Mouse (Mus musculus) left cerebral cortex, adult 18-20 months (tissue): Measurements from ENCODE around the gene Psmb9. TPM values are rescaled to one million over a fixed set of nuclear protein-coding genes. Genes with fewer than 3 reads are reported as not detected.
A peak's percentile ranks its signal among the peaks of the same experiment; 100 is the strongest.
"Not testable (repeated sequence)": the region's sequence is repeated elsewhere in the genome, so short reads cannot be mapped to it uniquely, and the experiment has no call there.

Experiments used
- DNase-seq, 2 experiments: peaks; one replicate each; pipeline ENCODE4 v3.0.0; 2021 to 2022; ENCODE audit warnings: low spot score in 2 of 2, mixed read lengths in 1 of 2
- total RNA-seq, 2 experiments: library from RNA; stranded (reverse); gene quantifications; 2 replicates each; pipeline ENCODE4 v1.2.3; 2021

Psmb9 gene
- total RNA-seq, 2 experiments from 2014 or later: 2.6 to 2.8 TPM

DNA sequence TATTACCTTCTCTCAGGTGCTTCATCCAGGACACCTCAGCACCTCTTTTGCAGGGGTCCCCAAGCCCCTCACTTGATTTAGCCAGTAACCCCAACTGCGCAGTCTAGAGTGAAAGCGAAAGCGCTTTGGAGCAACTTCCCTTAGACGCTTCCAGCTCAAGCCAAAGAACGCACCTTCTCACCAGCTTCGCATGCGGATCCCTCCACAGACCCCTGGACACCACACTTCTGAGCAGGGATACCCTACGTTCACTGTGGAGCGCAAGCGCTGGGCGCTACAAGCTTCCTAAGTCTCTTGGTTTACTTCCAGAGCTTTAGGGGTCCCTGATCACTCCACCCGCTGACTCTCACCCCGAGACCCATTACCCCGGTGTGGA lies 691 bp downstream of the Psmb9 start:
- DNase-seq: no peak

DNA sequence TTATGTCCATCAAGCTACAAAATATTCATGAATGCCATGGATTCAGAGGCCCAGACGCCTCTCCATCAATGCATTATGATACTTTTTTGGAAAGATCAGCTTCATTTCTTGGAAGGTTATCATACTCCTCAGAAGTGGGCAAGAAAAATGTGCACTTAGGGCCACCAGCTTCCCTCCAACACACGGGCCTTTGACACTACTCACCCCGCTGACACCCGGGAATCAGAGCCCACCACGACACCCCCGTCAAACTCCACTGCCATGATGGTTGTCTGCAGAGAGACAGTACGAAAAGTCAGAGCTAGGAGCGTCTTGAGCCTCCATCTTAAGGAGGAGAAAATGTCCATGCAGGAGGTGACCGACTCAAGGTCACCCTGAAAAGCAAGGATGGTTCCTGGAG lies 2.0 kb downstream of the Psmb9 start:
- no peak for DNase-seq

DNA sequence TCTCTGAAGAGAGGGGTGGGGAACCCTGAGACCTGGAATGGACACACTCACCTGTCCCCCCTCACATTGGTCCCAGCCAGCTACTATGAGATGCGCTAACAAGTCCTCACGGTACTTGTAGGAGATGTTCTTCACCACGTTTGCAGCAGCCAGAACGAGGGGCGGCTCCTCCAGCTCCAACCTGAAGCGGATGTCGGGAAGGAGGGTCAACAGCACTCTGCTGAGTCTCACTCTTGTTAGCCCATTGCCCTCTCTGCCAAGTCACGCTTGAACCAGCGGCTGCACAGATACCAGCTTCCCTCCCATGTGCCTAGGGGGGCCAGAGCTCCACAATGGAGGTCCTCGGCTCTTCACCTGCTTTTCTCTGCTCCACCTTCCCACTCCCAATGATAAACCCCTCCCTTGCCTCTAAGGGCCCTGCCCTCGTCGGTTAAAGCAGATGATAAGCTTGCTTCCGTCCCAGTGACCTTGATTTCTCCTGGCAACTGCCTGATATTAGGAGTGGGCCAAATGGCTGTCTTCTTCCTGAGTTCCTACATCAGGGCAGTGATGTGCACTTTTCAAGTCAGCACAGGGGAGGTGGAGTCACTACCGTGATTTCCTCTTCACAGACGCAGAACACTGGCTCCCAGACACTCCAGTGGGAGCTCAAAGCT lies 3.9 kb downstream of the Psmb9 start:
- no peak for DNase-seq

DNA sequence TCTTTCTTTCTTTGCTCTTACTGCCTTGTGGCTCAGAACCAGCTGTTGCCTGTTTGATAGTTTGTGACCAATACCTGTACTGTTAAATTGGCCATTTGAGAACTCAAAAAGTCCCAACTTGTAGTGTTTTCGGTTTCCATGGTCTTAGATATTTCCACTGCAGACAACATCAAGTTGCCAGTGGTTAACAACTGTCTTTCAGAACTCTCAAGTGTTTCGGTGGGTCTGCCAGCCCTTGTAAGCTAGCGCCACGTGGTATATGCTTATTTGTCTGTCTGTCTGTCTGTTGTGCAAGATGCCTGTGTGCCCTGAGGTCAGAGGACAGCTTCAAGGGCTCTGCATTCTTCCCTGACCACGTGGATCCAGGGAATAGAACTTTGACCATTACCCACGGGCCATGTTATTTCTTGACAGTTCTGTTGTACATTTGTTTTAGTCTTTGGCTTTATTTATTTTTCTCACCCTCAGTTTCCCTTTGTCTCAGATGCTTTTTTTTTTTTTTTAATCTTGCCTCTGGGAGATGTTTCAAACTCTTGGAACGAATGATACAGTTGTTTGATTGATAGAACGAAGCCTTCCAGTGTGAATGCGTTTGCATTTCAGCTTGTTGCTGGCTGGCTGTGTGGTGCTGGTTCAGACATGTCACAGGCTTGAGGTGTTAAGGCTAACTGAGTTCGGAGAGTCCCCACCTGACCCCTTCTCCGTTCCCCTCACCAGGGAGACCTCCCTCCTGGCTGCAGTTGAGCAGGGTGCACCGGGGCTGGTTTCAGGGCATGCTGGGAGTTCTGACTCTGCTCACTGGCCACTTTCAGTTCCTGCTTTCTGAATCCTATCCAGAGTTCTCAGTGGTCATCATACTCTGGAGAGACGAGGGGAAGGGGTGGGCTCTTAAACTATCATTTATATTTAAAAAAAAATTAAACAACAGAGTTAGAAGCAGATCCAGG lies 7.4 kb downstream of the Psmb9 start:
- no peak for DNase-seq

DNA sequence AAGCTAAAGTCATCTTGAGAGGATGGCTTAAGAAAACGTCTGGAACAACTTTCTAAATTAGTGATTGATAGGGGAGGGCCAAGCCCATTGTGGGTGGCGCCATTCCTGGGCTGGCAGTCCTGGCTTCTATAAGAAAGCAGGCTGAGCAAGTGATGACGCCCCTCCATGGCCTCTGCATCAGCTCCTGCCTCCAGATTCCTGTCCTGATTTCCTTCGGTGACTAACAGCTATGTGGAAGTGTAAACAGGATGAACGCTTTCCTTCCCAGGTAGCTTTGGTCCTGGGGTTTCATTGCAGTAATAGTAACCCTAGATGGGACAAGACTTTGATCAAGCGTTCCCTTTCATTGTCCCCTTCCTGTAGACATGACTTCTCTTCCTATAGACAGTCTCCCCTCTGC lies 8.5 kb downstream of the Psmb9 start:
- no peak for DNase-seq

DNA sequence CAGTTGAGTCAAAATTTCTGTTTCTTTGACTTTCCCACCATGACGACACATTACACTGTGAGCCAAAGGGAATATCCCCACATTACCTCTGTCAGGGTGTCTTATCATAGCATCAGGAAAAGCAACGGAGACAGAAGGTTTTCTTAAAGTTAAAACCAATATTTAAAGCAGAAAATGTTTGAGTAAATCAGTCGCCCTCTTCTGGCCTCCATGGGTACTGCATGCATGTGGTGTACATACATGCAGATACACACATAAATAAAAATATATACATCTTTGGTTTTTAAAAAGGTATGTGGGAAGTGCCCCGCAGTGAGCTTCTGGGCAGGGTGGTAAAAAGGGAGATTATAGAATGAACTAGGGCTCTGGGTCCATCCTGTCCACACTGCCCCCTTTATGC lies 10.4 kb downstream of the Psmb9 start:
- DNase-seq: no peak

DNA sequence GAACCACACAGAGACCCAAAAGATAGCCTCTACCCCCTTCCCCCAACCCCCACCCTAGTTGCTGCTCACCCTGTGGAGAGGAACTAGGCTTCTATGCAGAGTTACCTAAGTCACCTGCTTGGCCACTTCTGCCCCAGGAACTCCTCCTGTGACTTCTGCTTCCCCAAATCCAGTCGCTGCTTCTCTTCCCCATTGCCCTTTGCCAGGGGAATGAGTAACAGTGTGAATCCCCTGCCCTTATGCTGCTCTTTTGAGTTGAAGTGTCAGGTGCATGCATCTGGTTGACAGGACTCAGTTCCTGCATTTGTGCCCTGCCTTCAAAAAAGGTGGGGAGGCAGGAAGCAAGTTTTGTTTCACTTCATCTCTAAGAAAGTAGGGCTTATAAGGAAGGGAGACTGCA lies 13.5 kb downstream of the Psmb9 start:
- DNase-seq: no peak

DNA sequence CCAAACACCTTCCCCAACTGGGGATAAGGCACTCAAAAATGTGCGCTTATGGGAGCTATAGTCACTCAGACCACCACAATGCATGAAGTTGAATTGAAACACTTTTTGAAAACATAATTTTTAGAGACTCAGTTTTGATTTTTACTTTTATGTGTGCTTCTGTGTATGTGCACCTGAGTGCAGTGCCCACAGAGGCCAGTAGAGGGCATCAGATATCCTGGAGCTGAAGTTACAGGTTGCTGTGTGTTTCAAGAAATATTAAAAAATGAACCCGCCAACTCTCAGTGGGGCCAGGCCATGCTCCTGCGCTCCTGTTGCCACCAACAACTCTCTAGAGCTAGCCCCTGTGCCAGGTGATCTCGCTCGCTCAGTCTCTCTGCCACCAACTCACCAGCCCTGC lies 15.0 kb downstream of the Psmb9 start:
- no peak for DNase-seq

DNA sequence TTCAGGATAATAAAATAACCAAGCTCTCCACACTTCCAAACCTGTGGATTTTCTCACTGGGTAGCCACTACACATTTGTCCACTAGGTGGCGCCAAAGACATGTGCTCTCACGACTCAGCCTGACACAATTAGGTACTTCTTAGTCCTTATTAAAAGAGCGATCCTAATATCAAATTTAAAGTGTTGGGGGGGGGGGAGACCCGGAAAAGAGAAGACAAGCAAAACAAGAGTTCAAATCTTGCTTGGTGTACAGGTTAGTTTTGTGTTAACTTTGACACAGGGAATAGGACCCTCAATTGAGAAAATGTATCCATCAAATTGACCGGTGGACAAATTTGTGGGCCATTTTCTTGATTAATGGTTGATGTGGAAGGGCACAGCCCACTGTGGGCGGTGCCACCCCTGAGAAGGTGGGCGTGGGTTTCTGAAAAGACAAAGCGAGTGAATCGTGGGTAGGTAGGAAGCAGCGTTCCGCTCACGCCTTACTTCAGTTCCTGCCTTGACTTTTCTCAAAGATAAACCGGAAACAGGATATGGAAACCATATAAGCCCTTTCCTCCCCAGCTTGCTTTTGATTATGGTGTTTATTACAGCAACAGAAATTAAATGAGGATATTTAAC lies 16.6 kb downstream of the Psmb9 start:
- peak; percentile 83 to 86 for DNase-seq

DNA sequence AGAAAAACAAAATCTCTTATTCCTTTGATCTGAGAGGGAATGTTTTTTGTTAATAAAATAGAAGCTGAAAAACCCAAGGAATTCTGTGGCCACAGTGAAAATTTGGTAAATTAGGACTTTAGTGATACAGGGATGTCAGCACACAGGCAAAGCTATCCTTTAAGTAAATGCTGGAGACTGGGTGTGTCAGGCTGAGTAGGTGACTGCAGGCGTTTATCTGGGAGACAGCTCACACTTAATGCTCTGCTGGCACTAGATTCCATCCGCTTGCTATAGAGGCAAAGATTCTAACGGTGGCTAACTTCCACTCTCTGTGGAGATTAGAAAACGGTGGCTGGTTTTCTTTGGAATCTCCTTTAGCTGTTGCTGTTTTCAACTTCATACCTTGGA lies 17.1 kb downstream of the Psmb9 start:
- no peak for DNase-seq

DNA sequence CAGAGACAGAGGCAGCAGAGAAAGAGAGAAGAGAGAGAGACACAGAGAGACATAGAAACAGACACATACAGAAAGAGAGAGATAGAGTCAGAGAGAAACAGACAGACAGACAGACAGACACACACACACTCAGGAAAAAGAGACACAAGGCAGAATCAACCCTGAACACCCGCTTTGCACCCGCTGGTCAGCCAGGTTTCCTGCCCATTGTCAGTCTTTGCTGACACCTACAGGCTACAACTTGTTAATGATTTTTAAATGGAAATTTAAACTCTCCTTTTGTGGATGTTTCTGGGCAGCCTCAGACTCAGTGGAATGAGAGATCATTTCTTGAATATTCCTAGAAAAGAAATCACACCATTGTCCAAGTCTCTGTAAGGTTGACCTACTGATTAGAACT lies 18.3 kb downstream of the Psmb9 start:
- DNase-seq: peak; percentile 16 to 26

DNA sequence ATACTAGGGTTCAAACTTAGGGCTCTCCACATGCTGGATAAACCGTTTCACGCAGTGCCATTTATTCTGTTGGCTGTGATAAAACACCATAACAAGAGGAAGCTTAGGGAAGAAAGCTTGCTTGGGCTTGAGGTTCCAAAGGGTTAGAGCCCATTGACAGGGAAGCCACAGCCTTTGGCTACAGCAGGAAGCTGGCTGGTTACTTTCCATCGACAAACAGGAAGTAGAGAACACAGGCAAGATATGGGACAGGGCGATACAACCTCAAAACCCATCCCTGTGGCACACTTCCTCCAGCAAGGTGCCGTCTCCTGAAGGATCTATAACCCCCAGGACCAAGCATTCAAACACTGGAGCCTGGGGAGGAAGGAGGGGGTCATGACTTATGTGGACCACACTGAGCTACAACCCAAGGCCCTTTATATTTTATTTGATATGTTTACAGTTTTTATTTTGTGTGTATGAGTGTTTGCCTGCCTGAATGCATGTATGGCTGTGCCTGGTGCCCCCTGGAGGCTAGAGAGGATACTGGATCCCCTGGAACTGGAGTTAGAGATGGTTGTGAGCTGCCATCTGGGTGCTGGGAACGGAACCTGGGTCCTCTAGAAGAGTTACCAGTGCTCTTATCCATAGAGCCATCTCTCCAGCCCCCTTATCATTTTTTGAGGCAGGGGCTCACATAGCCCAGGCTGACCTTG lies 22.4 kb downstream of the Psmb9 start:
- no peak for DNase-seq

DNA sequence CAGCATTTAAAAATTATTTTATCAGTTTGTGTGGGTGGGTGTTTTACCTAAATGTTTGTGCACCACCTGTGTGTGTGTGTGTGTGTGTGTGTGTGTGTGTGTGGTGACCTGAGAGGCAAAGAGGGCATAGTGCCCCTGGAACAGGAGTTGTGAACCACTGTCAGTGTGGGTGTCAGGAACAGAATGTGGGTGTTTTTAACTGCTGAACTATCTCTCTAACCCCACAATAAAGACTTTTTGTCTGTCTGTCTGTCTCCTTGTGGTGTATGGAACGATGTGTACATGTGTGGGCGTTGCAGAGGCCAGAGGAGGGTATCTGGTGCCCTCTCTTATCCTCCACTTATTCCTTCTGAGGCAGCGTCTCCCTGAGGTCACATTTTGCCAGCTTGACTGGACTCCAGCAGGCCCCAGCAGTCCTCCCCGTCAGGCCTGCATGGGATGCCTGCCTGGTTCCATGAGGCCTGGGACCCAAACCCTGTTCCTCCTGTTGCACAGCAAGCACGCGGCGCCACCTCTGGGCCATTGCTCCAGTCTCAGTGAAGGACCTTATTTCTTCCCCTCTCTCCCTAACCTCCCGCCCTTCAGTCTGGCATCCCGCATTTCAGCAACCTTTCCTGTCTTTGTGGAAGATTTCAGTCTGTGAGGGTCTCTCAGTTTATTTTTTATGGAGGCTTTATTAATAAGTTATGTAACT lies 23.2 kb downstream of the Psmb9 start:
- DNase-seq: no peak

DNA sequence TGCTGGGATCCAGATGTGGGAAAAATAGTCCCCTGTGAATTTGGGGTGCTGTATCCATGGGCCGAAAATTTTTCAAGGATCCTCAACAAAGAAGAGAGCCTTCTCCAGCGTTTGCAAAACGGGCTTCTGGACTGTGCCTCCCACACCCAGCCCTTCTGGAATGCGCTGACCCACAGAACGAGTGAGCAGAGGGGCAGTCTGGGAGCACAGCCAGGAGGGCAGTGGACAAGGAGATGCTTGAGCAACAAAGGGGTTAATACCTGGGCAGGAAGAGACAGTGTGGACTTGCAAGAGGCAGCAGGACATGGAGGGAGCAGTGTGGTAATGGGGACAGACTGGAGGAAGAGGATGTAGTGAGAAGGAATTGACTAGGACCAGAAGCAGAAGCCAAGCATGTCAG lies 32.0 kb downstream of the Psmb9 start:
- no peak for DNase-seq

DNA sequence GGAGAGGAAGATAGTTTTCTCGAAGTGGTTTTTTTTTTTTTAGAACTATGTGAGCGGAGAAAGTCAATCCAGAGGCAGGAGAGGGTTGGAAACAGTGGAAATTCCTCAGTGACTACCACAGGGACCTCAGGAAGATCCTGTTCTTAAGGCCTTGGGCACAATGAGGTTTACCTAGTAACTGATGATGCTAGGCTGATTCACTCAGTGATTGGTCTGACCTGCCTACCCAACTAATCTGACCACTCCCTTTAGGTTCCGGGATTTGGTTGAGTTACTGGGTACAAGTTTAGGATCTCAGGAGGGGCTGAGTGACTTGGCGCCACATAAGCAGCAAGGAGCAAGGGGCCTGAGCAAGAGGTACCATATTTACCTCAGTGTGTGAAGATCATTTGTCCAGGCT lies 34.6 kb downstream of the Psmb9 start, which contains the start of gene H2-DMb1:
Gene H2-DMb1, plus strand, starts transcription at position 150 of the 400 bp plus-strand sequence.
- peak in 1 of 2 experiments; percentile 43 for DNase-seq

DNA sequence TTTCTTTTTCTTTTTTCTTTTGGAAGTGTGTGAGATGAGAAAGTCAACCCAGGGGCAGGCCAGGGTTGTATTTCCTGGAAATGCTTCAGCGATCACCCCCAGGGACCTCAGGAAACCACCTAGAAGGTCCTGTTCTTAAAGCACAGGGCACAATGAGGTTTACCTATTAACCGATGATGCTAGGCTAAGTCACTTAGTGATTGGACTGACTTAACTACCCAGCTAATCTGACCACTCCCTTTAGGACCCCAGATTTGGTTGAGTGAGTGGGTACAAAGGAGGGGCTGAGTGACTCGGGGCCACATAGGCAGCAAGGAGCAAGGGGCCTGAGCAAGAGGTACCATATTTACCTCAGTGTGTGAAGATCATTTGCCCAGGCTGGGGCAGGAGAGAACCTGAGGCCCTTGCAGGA lies 42.6 kb downstream of the Psmb9 start:
- DNase-seq: no peak

DNA sequence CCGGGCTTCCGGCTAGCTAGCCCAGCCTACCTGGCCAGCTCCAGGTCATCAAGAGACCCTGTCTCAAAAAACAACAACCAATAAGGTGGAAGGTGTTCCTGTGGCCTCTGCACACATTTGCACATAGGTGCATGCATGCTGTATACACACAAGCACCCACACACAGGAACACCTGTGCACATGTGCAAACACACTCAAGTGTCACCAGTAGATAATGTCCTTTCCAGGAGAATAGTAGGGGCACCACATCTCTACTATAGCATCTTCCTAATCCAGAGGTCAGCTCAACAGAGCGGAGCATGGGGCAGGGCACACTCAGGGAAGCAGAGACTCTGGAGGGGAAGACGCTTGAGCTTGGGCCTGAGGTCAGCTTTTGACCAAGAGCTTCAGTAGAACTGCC lies 43.3 kb downstream of the Psmb9 start:
- not testable (repeated sequence) for DNase-seq

DNA sequence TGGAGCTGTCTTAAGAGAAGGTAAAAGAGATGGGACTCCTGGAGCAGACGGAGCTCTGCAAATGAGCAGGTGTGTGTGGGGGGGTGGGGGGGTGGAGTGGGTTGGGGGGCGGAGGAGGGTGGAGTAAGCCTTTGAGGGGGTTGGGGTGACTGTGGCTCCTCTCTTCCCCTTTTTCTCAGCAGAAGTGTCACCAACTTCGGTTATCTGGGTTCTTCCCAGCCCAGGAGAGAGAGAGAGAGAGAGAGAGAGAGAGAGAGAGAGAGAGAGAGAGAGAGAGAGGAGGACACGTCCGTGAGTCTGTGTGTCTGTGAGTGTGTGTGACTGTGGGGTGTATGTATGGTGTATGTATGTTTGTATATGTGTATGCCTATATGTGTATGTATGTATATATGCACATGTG lies 44.1 kb downstream of the Psmb9 start:
- DNase-seq: no peak

DNA sequence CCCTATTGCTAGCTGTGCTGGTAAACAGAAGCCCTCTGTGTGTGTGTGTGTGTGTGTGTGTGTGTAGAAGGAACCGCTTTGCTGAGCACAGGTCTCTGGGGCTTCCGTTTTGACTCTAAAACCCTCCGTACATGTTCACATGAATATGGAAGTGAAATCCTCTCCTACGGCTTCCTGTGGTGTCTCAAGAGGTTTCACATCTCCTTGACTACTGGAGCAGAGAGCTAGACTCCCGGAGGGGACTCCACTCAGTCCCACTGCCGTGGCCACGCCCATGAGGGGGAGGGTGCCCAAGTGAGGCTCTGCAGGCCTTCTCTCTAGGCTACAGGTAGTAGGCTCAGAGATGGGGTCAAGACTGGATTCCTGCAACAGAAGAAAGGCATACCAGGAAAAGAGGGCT lies 44.5 kb downstream of the Psmb9 start, which contains the start of gene H2-DMb2:
Gene H2-DMb2, plus strand, starts transcription at position 275 of the 400 bp plus-strand sequence.
- no peak for DNase-seq

DNA sequence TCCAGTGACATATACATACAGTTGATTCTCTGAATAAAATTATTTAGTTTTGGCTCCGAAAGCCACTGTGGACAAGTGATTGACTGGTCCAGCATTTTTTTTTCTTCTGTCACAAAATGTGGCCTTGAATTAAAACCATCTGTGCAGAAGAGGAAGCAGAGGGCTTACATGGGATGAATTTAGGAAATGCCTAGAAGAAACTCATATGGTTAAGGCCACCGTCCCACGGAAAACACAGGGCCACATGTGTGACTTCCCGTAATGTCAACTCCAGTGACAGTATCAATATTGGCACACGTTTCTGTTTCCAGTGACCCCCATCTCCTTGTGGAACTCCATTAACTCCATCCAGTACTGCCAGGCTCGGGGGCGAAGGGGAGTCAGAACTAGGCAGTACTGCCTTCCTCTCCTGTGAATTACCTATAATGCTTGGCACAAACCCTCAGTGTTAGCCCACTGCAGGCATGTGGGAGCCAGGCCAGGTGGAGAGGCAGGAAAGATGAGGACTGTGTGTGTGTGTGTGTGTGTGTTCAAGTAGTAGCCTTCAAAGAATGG lies 45.0 kb downstream of the Psmb9 start:
- DNase-seq: no peak
